Mouse (Mus musculus): ENCODE results near the gene Rab37.

DNA sequence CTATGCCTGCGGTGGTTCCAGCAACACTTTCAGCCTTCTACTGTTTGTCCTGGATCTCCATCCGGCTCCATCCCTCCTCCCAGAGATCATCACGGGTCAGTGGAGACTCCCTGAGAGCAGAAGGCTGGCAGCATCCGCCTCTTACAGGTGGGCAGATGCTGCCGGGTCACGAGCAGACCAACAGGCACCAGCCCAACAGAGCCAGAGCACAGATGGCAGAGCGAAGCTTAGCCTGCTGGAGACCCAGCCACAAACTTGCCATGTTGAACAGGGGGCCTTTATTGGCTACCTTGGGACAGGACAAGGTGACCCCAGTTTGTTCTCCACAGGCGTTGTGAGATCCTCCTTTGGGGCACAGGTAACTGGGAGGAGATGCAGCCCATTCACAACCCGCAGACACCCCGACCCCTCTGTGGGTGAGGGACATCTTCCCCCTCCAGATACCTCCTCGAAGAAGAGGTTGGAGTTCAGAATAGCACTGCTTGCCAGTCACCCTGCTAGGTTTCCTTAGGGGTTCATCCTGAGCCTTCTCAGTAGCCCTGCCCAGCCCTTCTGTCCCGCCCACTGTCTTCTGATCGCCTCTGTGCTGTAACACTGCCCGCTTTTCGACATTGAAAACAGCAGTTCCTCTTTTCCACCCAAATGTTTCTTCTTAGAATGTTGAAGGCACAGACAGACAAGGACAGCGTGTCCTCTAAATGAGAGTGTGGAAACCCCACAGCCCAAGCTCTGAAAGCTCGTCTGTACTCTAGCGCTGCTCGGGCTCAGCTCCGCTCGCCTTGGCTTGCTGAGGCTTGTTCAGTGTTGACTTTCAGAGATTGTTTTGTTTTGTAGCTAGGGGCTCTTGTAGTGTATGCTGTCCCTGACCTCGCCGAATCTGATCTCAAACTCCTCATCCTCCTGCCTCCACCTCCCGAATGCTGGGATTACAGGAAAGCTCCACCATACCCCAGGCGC, 117.8 kb downstream of the Rab37 start:
- TF ChIP-seq EP300 (IDR thresholded peaks at IDR 0.05; ENCODE audit: low read depth) (no peak), CTCF (IDR thresholded peaks at IDR 0.05; ENCODE audit: low read depth) (no peak)

Measured in liver, postnatal 0 days (tissue).